Mouse (Mus musculus): ENCODE measurements around the gene Clstn2. TPM values are rescaled to one million over a fixed set of nuclear protein-coding genes. Genes with fewer than 3 reads are reported as not detected.

Gene Clstn2
- total RNA-seq, 2 experiments from 2014 or later: 92.1 to 97.0 TPM

DNA sequence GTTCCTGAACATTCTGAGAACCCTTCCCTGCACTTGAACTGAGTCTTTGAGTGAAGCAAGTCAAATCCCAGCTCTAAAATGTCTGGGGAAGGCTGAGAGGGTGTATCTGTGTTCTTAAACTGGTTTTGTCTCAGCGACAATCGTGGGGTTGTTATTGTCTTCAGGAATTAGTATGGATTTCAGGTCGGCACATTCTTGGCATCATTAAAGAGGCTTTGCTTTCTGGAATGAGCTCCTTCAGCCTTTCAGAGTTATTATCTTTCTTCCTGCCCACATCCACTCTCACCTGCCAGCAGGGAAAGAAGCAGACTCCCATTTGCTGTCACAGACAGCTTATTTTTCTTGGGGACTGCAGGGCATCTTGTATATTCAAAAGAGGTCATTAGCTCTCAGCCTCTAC lies 398.1 kb downstream of the Clstn2 start:
- intact Hi-C loops (cut with DNase I): no loop called here
- no peak for DNase-seq (ENCODE audit: low spot score in 2 of 2)

GRCm38 (mm10) chr9:97629180-97629579 lies 403.8 kb downstream of the Clstn2 start:
- no peak for DNase-seq (ENCODE audit: low spot score in 2 of 2)
- intact Hi-C loops (cut with DNase I): no loop called here

- no peak for DNase-seq (ENCODE audit: low spot score in 2 of 2)
- intact Hi-C loops (cut with DNase I): no loop called here
These were observed 404.5 kb downstream of the Clstn2 start for GRCm38 (mm10) chr9:97628361-97628908.

DNA sequence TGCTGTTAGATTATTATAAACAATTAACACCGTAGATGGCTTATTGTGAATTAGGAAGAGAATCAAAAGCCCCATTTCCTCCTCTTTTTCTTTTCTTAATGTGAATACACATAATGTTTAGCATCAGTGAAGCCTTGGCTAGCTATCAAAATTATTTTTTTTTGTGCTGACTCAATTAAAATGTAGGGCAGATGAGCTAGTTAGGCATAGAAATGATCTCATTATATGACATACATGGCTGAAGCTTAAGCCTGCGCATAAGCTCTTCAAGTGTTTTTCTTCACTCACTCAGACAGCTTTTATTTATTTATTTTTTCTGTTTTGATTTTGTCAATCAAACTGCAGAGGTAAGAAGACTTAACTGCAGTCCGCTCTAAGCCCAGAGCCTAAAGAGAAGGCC lies 405.1 kb downstream of the Clstn2 start:
- no peak for DNase-seq (ENCODE audit: low spot score in 2 of 2)
- intact Hi-C loops (cut with DNase I): no loop called here

GRCm38 (mm10) chr9:97610566-97610965 lies 422.4 kb downstream of the Clstn2 start:
- intact Hi-C loops (cut with DNase I): no loop called here
- peak; percentile 38 to 43 for DNase-seq (ENCODE audit: low spot score in 2 of 2)

DNA sequence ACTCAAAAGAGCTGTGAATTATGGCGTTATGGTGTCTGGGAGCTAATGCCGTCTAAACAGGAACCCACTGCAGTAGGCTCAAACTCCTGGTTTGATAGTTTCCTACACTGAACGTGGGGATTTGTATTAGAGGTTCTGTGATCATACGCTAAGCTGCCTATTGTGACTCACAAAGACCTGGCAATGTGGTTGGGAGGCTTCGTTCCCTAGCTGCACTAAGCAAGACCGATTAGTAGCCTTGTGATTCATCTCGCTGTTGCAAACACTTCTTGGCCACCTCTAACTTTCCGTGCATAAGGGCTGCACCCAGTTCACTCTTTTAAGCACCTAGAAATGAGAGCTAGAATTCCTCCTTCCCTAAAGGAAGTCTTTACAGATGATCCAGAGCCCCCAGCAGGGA lies 429.3 kb downstream of the Clstn2 start:
- intact Hi-C loops (cut with DNase I): no loop called here
- DNase-seq (ENCODE audit: low spot score in 2 of 2): no peak

DNA sequence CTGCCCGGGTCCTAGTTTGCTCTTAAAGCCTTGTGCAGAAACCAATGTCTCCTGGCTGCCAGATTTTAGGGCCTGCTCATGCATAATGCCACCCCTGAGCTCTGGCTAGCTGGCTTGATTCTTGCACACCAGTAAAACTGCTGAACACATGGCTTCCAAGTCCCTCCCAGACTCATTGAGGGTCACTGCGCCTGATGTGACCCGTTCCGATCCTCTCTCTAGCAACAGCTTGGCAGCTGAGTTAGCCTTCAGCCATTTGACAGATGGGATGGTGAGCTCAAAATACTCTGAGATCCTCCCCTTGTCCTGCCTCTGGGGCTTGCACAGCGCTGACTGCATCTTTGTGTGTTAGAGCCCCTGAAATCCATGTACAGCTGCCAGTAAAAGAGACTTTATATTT lies 430.5 kb downstream of the Clstn2 start:
- DNase-seq (ENCODE audit: low spot score in 2 of 2): no peak

DNA sequence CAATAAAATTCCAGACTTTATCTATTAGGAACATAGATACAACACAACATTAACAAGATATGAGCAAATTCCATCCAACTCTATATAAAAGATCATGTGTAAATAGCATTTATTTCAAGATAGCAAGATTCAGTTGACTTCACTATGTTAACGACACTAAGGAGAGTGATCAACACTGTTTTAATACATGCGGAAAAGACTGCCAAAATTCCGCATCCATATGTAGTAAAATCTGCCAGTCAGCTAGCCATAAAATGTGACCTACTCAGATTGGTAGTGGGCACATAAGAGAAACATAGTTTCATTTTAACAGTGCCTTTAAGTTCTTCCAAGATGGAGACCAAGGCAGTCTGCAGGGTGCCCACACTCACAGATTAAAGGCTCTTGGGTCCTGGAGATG lies 434.0 kb downstream of the Clstn2 start:
- peak in 1 of 2 experiments; percentile 33 for DNase-seq (ENCODE audit: low spot score in 2 of 2)
- intact Hi-C loops (cut with DNase I): no loop called here

More for the DNA sequence above, 430.5 kb downstream of the Clstn2 start:
- intact Hi-C loops (cut with DNase I): no loop called here

DNA sequence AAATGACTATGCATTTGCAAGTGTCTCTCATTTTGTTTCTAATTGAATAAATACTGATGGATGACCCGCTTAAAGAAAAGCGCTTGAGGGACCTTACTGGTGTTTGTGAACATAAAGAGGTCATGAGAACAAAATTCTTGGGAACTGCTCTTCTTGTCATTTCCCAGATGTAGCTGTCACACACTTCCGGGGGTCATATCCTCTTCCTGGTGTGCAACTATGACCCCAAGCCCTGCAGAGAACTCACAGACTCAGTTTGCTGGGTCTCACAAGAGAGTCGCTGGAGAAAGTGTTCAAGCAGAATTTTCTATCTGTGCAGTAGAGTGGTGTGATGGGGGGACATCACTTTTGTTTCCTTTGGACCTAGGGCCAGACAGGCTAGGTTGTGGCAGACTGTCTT lies 442.3 kb downstream of the Clstn2 start:
- intact Hi-C loops (cut with DNase I): no loop called here

DNA sequence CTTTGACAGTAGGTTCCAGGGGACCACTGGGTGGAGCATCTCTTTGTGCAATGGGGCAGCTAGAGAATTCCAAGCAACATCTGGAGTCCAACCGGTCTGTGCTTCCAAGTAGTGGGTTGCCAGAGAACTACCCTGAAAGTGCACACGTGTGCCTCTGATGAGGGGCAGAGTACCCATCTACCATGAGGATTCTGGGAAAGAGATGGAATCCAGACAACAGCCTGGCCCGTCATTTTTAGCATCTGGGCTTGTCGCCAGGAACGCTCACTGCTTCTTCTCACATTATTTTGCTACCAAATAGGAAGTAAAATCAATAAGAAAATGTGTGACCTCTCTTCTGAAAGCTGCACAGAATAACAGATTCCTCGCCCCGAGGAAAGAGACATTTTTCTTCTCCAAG lies 462.1 kb downstream of the Clstn2 start:
- intact Hi-C loops (cut with DNase I): no loop called here
- DNase-seq (ENCODE audit: low spot score in 2 of 2): peak; percentile 51 to 69

More for the DNA sequence above, 442.3 kb downstream of the Clstn2 start:
- DNase-seq (ENCODE audit: low spot score in 2 of 2): no peak

- peak; percentile 47 to 58 for DNase-seq (ENCODE audit: low spot score in 2 of 2)
- intact Hi-C loops (cut with DNase I): no loop called here
These were observed 469.9 kb downstream of the Clstn2 start for GRCm38 (mm10) chr9:97563121-97563520.

DNA sequence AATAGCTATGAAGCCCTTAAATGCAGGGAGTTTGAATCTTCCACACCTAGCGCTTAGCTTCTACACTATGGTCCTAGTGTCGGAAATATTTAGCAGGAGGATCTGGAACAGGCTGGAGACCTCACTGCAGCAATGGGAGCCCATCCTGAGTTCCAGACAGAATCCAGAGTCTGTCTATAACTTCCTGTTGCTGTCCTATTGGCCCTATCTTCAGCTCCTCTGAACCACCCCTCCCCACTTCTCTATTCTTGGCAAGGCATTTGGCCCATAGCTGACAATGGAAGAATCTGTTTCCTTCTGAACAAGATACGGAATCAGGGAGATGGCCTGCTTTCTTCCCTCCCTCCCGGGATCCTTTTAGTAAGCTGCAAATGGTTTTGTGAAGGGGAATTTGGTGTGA lies 488.6 kb downstream of the Clstn2 start:
- no peak for DNase-seq (ENCODE audit: low spot score in 2 of 2)
- intact Hi-C loops (cut with DNase I): no loop called here

GRCm38 (mm10) chr9:97541419-97541818 lies 491.6 kb downstream of the Clstn2 start:
- DNase-seq (ENCODE audit: low spot score in 2 of 2): no peak
- intact Hi-C loops (cut with DNase I): no loop called here

DNA sequence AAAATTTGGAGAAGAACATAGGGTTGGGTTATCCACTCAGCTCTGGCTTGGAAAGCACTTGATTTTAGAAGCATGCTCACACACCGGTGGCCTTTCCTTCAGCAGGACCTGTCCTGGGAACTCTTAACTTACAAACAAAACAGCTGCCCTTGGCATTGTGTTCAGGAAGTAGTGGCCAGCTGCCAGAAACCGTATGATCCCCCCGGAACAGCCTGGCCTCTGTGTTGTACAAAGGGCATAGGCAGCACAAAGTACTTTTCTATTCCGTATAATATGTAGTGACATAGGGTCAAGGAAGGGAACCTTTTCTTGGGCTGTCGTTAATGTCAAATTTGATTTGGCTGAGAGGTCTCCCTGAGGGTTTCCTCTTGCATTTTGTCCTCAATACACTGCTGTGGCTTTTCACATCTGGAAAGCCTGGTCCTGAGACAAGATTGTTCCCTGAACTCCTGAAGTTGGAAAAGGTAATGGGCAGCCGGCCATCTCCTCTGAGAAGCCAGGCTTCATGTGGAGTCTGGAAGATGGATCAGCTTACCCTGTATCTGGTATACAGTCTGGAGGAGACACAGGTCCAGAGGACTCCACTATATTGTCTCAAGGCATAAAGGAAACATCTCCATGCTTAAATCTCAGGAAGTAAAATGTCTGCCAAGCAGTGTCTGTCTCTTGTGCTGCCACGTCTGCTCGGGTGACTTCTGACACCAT lies 494.8 kb downstream of the Clstn2 start:
- intact Hi-C loops (cut with DNase I): loop anchor here (10.0 kb wide), 1 partner anchor 477 kb away; no protein-coding TSS in a partner anchor

DNA sequence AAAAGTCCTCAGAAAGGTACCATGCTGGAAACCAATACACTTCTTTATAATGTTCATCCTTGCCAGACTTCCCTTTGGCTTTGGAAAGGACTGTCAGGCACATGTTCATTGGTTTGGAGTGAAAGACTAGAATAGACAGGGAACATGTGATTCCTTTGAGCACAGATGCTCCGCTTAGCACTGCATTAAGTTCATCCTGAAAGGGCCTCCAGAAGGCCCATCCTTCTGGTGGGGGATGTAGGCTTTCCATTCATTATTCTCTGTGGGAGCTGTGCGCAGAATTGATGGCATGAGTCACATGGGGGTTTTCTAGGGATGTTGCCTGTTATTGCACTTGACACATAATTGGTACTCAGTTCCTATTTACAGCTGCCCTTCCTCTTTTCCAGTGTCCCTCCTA lies 498.8 kb downstream of the Clstn2 start:
- peak; percentile 40 to 59 for DNase-seq (ENCODE audit: low spot score in 2 of 2)

More for the DNA sequence above, 494.8 kb downstream of the Clstn2 start:
- no peak for DNase-seq (ENCODE audit: low spot score in 2 of 2)

DNA sequence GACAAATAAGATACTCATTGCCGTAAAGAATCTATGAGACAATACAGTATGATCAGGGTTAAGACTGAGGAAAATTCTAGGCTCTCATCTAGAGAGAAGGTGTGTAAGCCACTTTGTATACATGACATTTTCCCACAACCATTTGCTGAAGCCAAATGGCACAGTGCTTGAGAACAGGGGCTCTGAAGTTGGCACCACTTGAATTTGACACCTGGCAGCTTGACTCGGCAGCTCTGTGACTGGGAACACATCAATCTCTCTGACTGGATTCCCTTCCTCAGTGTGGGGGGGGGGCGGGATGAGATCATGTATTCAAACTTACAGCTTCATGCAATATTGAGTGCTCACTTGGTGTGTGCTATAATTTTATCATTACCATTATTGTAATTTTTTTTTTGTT lies 499.7 kb downstream of the Clstn2 start:
- intact Hi-C loops (cut with DNase I): loop anchor here (10.0 kb wide), 1 partner anchor 481 kb away; no protein-coding TSS in a partner anchor
- no peak for DNase-seq (ENCODE audit: low spot score in 2 of 2)

More for the DNA sequence above, 498.8 kb downstream of the Clstn2 start:
- intact Hi-C loops (cut with DNase I): loop anchor here (10.0 kb wide), 1 partner anchor 481 kb away; no protein-coding TSS in a partner anchor

- intact Hi-C loops (cut with DNase I): loop anchor here (10.0 kb wide), 1 partner anchor 482 kb away; no protein-coding TSS in a partner anchor
- DNase-seq (ENCODE audit: low spot score in 2 of 2): no peak
These were observed 500.4 kb downstream of the Clstn2 start for GRCm38 (mm10) chr9:97532536-97532935.

DNA sequence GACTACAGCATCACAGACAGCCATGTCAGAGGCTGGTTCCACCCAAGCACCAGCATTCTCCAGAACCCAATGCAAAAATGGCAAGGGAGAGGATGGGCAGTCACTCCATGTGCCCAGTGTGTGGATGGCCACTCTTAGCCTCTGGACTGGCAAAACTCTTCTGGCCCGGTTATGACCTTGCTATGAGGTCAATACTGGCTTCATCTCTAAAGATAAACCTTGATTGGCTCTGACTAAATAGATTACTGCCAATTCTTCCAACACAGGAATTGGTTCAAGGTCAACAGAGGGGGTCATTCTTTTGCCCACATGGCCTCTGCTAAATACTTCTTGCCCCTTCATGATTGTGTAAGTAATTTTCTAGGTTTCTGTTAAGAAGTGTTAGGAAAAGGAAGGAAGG lies 505.1 kb downstream of the Clstn2 start:
- no peak for DNase-seq (ENCODE audit: low spot score in 2 of 2)
- intact Hi-C loops (cut with DNase I): no loop called here

GRCm38 (mm10) chr9:97527276-97527675 lies 505.7 kb downstream of the Clstn2 start:
- DNase-seq (ENCODE audit: low spot score in 2 of 2): no peak
- intact Hi-C loops (cut with DNase I): no loop called here

DNA sequence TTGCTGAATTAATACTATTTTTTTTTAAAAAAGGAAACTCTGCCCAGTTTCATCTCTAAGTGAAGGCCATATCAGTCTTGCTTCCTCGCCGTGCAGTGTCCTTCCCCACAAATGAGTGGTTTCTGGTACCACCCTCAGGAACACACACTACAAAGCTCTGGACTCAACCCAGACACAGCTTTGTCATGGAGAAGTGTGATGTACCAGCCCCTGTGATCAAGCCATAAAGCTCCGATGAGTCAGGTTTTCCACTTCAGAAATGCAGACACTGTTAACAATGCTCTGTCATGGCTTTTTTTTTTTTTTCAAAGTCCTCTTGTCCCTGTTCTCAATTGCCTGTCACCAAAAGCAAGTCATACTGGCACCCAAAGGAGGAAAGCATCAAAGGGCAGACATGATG lies 507.4 kb downstream of the Clstn2 start:
- intact Hi-C loops (cut with DNase I): no loop called here
- DNase-seq (ENCODE audit: low spot score in 2 of 2): peak in 1 of 2 experiments; percentile 66

DNA sequence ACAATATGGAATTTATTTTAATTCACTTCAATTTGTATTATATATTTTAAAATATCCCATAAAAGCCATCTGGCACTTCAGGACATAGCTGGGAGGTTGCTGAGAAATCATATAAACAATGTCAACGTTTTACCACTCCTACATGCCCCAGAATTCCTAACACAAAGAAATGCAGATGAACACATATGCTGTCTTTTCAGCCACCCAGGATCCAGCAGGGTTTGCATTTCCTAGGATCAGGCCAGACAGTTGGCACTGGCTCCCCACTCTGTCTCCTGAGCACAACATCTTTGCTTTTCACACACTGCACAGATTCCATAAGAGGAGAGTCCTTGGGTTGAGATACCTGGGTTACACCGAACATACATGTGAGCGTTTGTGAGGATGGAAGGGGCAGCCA lies 508.1 kb downstream of the Clstn2 start:
- intact Hi-C loops (cut with DNase I): no loop called here
- peak; percentile 27 to 33 for DNase-seq (ENCODE audit: low spot score in 2 of 2)

All from left cerebral cortex, postnatal 14 days (tissue).